Mouse (Mus musculus) liver, embryonic 14.5 days (tissue): Measurements from ENCODE around the gene Gabbr2. TPM values are rescaled to one million over a fixed set of nuclear protein-coding genes. Genes with fewer than 3 reads are reported as not detected.

Experiments used
- ATAC-seq: fragments of 200-750 bp; cut with Nextera tagmentation; 2 replicates; pipeline ENCODE4 v1.8.0; 2017; ENCODE audit warnings: moderate number of reproducible peaks, mild to moderate bottlenecking, moderate library complexity; ENCODE audit not compliant: insufficient read depth
- DNase-seq, 3 experiments: peaks; one replicate each; pipeline ENCODE4 v3.0.0-alpha.2; 2012 to 2013; ENCODE audit warnings: low read depth in 3 of 3, low spot score in 3 of 3
- H3K27ac ChIP-seq: fragments of 300-500 bp; sonication (generic); 2 replicates; pipeline ENCODE4 v1.5.1; 2014; ENCODE audit warnings: moderate library complexity, mild to moderate bottlenecking, control low read depth, inconsistent platforms
- H3K27me3 ChIP-seq: fragments of 300-500 bp; sonication (generic); 2 replicates; pipeline ENCODE4 v1.6.1; 2014; ENCODE audit warnings: mild to moderate bottlenecking, low read length, moderate library complexity; ENCODE audit not compliant: control insufficient read depth, insufficient read depth
- H3K36me3 ChIP-seq: fragments of 300-500 bp; sonication (generic); replicated peaks from 2 replicates; pipeline ENCODE4 v1.6.1; 2014; ENCODE audit warnings: low read depth; ENCODE audit not compliant: control insufficient read depth, insufficient read depth
- H3K4me1 ChIP-seq, 2 experiments: fragments of 200-500 bp in 1 of 2; fragments of 300-500 bp in 1 of 2; sonication (generic) in 1 of 2; replicated peaks; 2 replicates each; pipeline ENCODE4 v1.6.1; 2012 to 2014; ENCODE audit warnings: antibody characterized with exemption in 1 of 2, inconsistent platforms in 1 of 2, low read length in 1 of 2; ENCODE audit not compliant: control insufficient read depth in 2 of 2, insufficient read depth in 2 of 2
- H3K4me2 ChIP-seq: fragments of 300-500 bp; sonication (generic); 2 replicates; pipeline ENCODE4 v1.6.1; 2014; ENCODE audit warnings: low read depth, mild to moderate bottlenecking, control low read depth, moderate library complexity
- H3K4me3 ChIP-seq, 2 experiments: fragments of 200-500 bp in 1 of 2; fragments of 300-500 bp in 1 of 2; sonication (generic) in 1 of 2; 2 replicates each; pipeline ENCODE4 v1.5.1; 2012 to 2014; ENCODE audit warnings: low read depth in 2 of 2, low read length in 2 of 2, mild to moderate bottlenecking in 2 of 2, control low read depth in 1 of 2, inconsistent platforms in 1 of 2, moderate library complexity in 1 of 2; ENCODE audit not compliant: insufficient read depth in 1 of 2
- H3K9ac ChIP-seq: fragments of 300-500 bp; sonication (generic); replicated peaks from 2 replicates; pipeline ENCODE4 v1.6.1; 2014; ENCODE audit warnings: mild to moderate bottlenecking, control low read depth, moderate library complexity
- H3K9me3 ChIP-seq: fragments of 300-500 bp; sonication (generic); 2 replicates; pipeline ENCODE4 v1.6.1; 2016; ENCODE audit warnings: low read length, mixed read lengths; ENCODE audit not compliant: control insufficient read depth
- CTCF ChIP-seq: IDR thresholded peaks from 2 replicates; pipeline ENCODE4 v1.5.1; 2016; ENCODE audit warnings: antibody characterized with exemption, low read depth, control low read depth
- EP300 ChIP-seq: IDR thresholded peaks from 2 replicates; pipeline ENCODE4 v1.6.1; 2016; ENCODE audit warnings: antibody characterized with exemption, low read depth
- WGBS: fragments of 180-500 bp; shearing (Covaris S2); extraction: QIAGEN DNeasy Blood & Tissue Kit; methylation state at CpG from one replicate; pipeline ENCODE4 v1.1.7; 2014; ENCODE audit not compliant: insufficient replicate concordance; 5-methylcytosine and 5-hydroxymethylcytosine counted together
- polyA plus RNA-seq, 2 experiments: library from polyadenylated mRNA; depleted of rRNA in 1 of 2; stranded (reverse) in 1 of 2; unstranded in 1 of 2; fragments of >200 nt; fragmentation: Nextera tagmentation in 1 of 2; extraction: Ambion mirVana in 1 of 2; gene quantifications; 2 replicates each; pipeline versions ENCODE4 v1.2.1 to v1.2.3; 2012 to 2014

Gabbr2 gene
- polyA plus RNA-seq, 2 experiments = 0.07 TPM; not detected in 1

DNA sequence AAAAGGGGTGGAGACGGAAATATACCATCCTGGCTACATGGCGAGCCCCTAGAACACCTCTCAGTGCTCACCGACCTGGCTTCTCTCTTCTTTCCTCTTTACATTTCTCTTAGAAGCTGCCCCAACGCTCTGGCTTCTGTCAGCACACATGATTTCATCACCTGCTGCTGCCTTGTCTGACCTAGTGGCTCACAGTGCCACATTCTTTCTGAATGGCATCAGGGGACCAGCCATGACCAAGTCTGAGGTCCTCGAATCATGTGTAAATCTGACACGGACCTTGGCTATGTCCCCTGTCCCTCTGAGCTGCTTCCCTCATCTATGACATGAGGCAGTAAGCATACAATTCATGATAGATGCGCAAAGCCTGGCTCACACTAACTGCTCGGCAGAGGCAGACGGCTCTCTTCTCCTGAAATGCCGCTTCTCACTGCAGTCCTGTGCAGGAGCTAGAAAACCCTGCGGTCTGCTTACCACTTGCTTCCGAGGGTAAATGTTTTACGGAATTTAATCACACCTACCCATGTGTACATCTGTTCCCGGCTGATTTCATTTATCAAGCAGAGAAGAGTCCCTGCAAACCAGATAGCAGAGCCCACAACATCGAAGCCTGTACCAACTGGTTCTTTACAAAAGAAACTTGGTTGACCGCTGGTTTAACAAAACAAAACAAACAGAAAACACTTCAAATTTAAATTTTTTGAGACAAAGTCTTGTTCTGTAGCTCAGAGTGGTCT, 270.7 kb downstream of the Gabbr2 start:
- peak overlapping the region; percentile 24 for H3K4me2 ChIP-seq
- DNase-seq = peak; percentile 9 to 32 (median 17)
- no peak overlapping the region for H3K9ac ChIP-seq
- no peak overlapping the region for H3K27ac ChIP-seq
- TF ChIP-seq EP300 (peak; percentile 81), CTCF (no peak)
- ATAC-seq = peak; percentile 83
- no peaks in the 10 kb centered on the region for H3K9me3 ChIP-seq
- no peaks in the 10 kb centered on the region for H3K27me3 ChIP-seq
- peaks cover 0 to 9% of the 10 kb centered on the region in 2 experiments; a peak in 2 of 4 replicates for H3K4me1 ChIP-seq
- H3K4me3 ChIP-seq = no peak overlapping the region
- no peaks in the 10 kb centered on the region for H3K36me3 ChIP-seq
- WGBS = 50% methylated on average over 16 of the region's 16 CpGs

DNA sequence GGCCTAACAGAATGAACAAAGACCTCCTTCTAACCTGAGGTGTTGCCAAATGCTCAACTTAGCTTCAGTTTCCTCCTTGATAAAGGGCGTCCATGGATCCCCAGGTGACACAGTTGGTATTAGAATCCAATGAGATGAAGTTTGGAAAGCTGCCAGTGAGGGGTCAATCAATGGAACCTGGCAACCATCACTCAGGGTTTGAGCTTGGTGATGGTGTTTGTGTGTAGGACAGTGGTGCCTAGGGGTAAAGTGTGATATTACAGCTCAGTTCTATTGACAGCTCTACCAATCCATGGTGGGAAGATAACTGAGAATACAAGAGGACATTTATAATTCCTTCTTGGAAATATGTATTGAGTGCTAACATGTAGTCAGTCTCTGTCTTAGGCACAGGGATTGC, 271.6 kb downstream of the Gabbr2 start:
- H3K27ac ChIP-seq = no peak overlapping the region

DNA sequence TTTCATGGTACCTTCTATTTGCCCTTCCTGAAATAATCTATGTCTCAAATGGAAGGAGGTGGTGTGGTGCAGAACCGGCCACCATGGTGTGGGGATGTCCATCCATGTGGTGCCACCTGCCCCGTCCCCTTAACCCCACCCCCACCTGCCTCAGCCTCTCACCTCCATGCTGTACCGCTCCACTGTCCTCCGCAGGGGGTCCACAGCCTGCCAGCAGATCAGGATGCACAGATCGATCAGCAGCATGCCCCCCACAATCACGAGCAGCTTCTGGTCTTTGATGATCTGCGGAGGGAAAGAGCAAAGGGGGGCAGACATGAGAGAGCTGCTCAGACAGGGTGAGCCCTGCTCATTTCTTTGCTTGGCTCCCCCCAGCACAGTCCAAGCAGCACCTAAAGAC, 273.0 kb downstream of the Gabbr2 start:
- Histone ChIP-seq H3K27ac (no peak overlapping the region), H3K4me3 (no peak overlapping the region), H3K9ac (no peak overlapping the region), H3K4me1 (peaks cover 0 to 9% of the 10 kb centered on the region in 2 experiments; a peak in 2 of 4 replicates), H3K9me3 (no peaks in the 10 kb centered on the region), H3K36me3 (no peaks in the 10 kb centered on the region), H3K4me2 (no peak overlapping the region), H3K27me3 (no peaks in the 10 kb centered on the region)
- DNase-seq (no peak), ATAC-seq (no peak)
- TF ChIP-seq CTCF = no peak
- TF ChIP-seq EP300 = no peak
- 29% methylated on average over 7 of the region's 7 CpGs for whole genome bisulfite sequencing

More for the DNA sequence above, 271.6 kb downstream of the Gabbr2 start:
- Histone ChIP-seq H3K4me3 (no peak overlapping the region), H3K4me1 (peaks cover 0 to 9% of the 10 kb centered on the region in 2 experiments; a peak in 2 of 4 replicates), H3K9me3 (no peaks in the 10 kb centered on the region), H3K9ac (no peak overlapping the region), H3K27me3 (no peaks in the 10 kb centered on the region), H3K36me3 (no peaks in the 10 kb centered on the region), H3K4me2 (no peak overlapping the region)
- DNase-seq = no peak
- TF ChIP-seq CTCF (no peak), EP300 (no peak)
- no peak for ATAC-seq
- WGBS = 52% methylated on average over 1 of the region's 1 CpGs

DNA sequence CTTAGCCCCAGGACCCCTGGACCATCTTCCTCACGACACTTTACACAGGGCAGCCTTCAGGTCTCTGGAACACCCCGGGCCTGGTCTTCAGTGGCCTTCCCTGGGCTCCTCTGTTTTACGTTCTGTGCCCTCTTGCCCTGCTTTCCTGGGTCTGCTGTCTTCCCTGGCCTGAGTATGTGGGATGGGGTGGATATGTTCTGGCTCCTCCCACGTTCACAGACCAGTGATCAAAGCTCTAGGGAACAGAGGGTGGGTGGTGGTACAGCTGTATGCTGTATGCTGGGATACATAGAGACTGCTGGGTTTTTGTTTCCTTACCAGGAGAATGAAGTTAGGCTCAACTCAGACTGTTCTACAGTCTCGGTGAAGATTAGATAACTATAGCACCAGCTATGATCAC, 274.5 kb downstream of the Gabbr2 start:
- TF ChIP-seq CTCF (no peak), EP300 (no peak)
- H3K4me3 ChIP-seq = no peak overlapping the region
- 44% methylated on average over 5 of the region's 5 CpGs for WGBS
- H3K4me1 ChIP-seq = peaks cover 0 to 5% of the 10 kb centered on the region in 2 experiments; a peak in 2 of 4 replicates
- ATAC-seq (no peak), DNase-seq (no peak)
- H3K36me3 ChIP-seq = no peaks in the 10 kb centered on the region
- H3K27ac ChIP-seq = no peak overlapping the region
- H3K9ac ChIP-seq = no peak overlapping the region
- no peaks in the 10 kb centered on the region for H3K9me3 ChIP-seq
- no peaks in the 10 kb centered on the region for H3K27me3 ChIP-seq
- no peak overlapping the region for H3K4me2 ChIP-seq

DNA sequence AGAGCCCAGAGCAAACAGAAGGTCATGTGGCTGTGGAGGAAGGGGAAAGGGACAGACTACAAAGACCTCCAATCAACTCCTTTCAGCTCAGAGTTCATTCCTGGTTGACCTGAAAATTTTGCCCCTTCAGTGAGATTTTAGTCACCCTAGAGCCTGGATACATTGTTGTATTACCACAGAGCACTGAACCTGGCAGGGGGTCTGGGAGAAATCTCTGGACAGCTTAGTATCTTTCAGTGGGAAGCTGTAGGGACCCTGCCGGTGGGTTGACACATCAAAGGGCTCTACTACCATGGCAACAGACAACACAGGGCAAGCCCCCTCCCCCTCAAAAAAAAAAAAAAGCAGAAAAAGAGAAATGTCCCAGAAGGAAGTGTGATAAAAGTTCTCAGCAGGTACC, 275.3 kb downstream of the Gabbr2 start:
- Histone ChIP-seq H3K4me1 (peaks cover 0 to 3% of the 10 kb centered on the region in 2 experiments; a peak in 2 of 4 replicates), H3K27me3 (no peaks in the 10 kb centered on the region), H3K4me2 (no peak overlapping the region), H3K36me3 (no peaks in the 10 kb centered on the region), H3K9ac (no peak overlapping the region), H3K9me3 (no peaks in the 10 kb centered on the region), H3K27ac (no peak overlapping the region), H3K4me3 (no peak overlapping the region)
- TF ChIP-seq CTCF (no peak), EP300 (no peak)
- DNase-seq (no peak), ATAC-seq (no peak)
- WGBS = 23% methylated on average over 1 of the region's 1 CpGs
